Mouse (Mus musculus) layer of hippocampus, adult 6 months (tissue): ENCODE data around the gene Tlr5. TPM values are rescaled to one million over a fixed set of nuclear protein-coding genes. Genes with fewer than 3 reads are reported as not detected.

Experiments
- long read RNA-seq, 2 experiments: library from polyadenylated mRNA; unstranded; transcript quantifications; one replicate each; pipeline ENCODE4 v2.0.0; 2019 to 2020
- polyA plus RNA-seq: library from polyadenylated mRNA; unstranded; fragments of <200 nt; fragmentation: Nextera tagmentation; gene quantifications from 2 replicates; pipeline ENCODE4 v1.2.3, GENCODE M21; 2021

Gene Tlr5
- 0.20 and 0.24 TPM in 2 replicates for polyA plus RNA-seq
- long read RNA-seq, experiment 1, result 0 reads
- long read RNA-seq, experiment 2, result 0 reads

GRCm38 (mm10) chr1:182954287-182955046, at the start of gene Tlr5:
Gene Tlr5, plus strand, starts transcription at chr1:182954788.

Other genes starting within 250 kb of the Tlr5 start
- gene Ccdc185, start 205.6 kb upstream of the Tlr5 start, polyA plus RNA-seq, result not detected in 2 replicates
- 89.4 and 95.9 TPM in 2 replicates for gene Susd4, start 190.9 kb upstream of the Tlr5 start, polyA plus RNA-seq